Mouse (Mus musculus): ENCODE measurements at regions not wholly inside any gene's neighbourhood (a gene's known extent, or its start where the extent isn't known, plus 50 kb on each side); places are given as distances from the start of the nearest gene placed in this dataset.

DNA sequence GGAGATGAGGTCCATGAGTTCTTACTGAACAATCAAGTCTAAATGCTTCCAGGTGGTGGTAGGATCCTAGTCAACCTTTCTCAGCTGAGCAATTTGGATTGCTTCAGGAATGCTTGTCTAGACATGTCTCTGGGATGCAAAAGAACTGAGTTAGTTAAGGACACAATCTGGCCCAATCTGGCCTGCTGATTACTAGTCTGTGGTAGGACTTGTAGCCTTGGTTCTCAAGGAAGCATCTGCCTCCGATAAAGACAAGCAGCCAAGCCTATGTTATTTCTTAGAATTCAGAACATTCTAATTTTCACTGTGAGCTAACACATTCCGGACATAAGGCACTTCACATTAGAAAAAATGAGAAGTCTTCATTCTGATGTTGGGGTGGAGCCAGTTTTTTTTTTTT, 298.5 kb downstream of the Cetn3 start:
- Histone ChIP-seq H3K27me3 (ENCODE audit: control insufficient read depth, insufficient read depth, low read length, poor library complexity, severe bottlenecking) (no peaks in the 10 kb centered on the region), H3K36me3 (ENCODE audit: control insufficient read depth, insufficient read depth, low read length, poor library complexity, severe bottlenecking) (no peaks in the 10 kb centered on the region)
- no peak for DNase-seq (ENCODE audit: low read depth, low spot score)

- no peak for DNase-seq (ENCODE audit: low read depth, low spot score)
- Histone ChIP-seq H3K27me3 (ENCODE audit: control insufficient read depth, insufficient read depth, low read length, poor library complexity, severe bottlenecking) (no peaks in the 10 kb centered on the region), H3K36me3 (ENCODE audit: control insufficient read depth, insufficient read depth, low read length, poor library complexity, severe bottlenecking) (no peaks in the 10 kb centered on the region)
Observed at GRCm38 (mm10) chr13:82087635-82088034, 304.8 kb downstream of the Cetn3 start.

DNA sequence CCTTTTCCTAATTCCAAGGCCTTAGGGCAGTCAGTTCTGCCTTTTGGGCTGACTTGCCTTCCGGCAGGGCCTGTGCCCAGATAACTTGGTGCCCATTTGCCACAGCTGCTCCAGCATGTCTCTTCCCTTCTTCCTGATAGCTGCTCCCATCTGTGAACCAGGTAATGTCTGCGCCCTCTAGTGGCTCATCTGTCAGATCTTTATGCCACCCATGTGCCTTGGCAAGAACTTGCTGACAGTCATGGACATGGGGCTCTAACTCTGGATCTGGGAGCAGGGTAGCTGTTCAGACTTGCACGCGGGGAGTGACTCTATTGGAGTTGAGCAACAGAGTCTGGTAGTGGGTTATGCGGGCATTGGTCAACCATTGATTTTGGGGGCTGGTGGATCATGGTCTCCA, 309.3 kb downstream of the Cetn3 start:
- DNase-seq (ENCODE audit: low read depth, low spot score) = peak; percentile 64
- no peaks in the 10 kb centered on the region for H3K27me3 ChIP-seq (ENCODE audit: control insufficient read depth, insufficient read depth, low read length, poor library complexity, severe bottlenecking)

DNA sequence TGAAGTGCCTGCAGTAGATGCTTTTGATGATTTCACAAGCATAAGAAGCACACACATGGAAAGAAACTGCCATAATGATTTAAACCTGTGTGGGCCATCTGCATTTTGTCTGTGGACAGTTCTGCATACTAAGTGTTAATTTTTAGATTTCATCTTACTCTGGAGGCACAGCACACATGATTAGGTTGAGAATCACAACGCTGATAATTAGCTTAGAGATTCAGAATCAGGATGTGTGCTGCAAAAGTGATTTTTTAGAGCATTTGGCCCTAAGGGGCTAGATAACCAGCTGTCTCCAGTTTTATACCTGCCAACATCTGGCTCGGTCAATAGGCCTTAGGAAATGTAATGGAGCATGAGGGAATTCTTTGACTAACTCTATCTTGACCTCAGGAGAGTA, 323.2 kb downstream of the Cetn3 start:
- no peak for DNase-seq (ENCODE audit: low read depth, low spot score)
- H3K27me3 ChIP-seq (ENCODE audit: control insufficient read depth, insufficient read depth, low read length, poor library complexity, severe bottlenecking) = no peaks in the 10 kb centered on the region

More for the DNA sequence above, 309.3 kb downstream of the Cetn3 start:
- H3K36me3 ChIP-seq (ENCODE audit: control insufficient read depth, insufficient read depth, low read length, poor library complexity, severe bottlenecking) = no peaks in the 10 kb centered on the region

DNA sequence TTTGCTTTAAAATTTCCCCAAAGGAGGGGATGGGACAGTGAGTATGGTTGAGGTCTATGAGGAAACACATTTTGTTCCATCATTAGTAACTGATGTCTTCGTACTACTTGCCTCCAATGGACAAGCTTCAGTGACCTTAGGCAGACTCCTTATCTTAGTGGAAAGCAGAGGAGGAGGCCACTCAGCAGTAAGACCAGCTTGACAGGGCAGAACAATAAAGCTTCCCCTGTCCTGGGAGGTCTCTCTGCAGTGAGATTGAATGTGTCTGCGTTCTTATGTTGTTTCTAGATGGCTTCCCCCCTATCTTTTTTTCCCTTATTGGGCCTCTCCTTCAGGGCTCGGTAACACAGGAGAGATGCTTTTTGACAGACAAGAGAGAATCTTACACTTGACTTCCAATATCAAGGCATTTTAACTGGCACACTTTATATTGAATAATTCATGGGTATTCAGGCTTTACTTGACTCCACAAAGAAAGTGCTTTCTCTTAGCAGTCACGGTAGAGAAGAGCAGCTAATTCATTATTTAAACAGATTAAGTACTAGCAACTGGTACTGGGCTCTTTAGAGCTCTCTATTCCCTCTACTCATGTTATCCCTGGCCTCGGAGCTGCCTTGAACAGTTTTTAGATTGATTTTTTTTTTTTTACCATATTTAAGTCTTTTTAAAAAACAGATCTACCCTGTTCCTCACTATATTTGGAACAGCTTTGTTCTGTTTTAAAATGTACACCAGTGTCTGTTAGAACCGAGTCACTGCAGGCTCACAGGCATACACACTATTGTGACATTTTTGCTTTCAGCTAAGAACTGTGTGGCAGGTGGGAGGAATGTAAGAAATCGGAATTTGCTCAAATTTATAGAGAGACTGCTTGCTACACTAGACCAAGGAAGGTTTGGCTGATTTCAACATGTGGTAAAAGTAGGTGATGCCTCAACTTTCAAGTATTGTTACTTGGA, 347.2 kb downstream of the Cetn3 start:
- Histone ChIP-seq H3K27me3 (ENCODE audit: control insufficient read depth, insufficient read depth, low read length, poor library complexity, severe bottlenecking) (no peaks in the 10 kb centered on the region), H3K36me3 (ENCODE audit: control insufficient read depth, insufficient read depth, low read length, poor library complexity, severe bottlenecking) (no peaks in the 10 kb centered on the region)
- DNase-seq (ENCODE audit: low read depth, low spot score) = no peak

More for the DNA sequence above, 323.2 kb downstream of the Cetn3 start:
- H3K36me3 ChIP-seq (ENCODE audit: control insufficient read depth, insufficient read depth, low read length, poor library complexity, severe bottlenecking) = no peaks in the 10 kb centered on the region
